In the genomic region with DNA sequence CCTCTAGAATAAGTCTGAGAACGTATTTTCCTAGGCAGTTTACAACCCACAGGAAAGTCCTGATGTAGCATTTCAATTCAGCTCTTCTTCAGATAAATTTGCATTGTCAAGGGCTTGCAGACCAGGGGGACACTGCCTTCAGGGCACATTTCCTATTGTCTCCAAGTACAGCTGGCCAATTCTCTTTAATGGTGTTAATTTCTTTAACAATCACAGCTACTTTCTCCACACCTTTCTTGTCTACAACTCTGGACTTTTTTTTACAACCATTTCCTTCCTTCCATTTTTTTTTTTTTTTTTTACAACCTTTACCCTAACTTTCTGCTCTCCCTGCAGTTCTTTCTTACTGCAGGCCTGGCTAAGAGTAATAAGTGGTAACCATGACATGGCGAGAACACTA, we compare ENCODE assay signal across 20 mouse cellular contexts.
"Had no signal": no experiment of that assay in that cellular context is flagged by ENCODE, and none has a peak within 500 bp of the region (broad histone marks: within the 10 kb centered on the region; RNA-seq: fewer than 3 reads in every experiment).

No protein-coding gene starts in this region.

- DNase-seq: liver, postnatal 0 days; lung, adult 2 months; lung, postnatal 10 days; lung, postnatal 4 days; midbrain, embryonic 14.5 days; retina, postnatal 1 day; right cerebral cortex, adult 18-20 months; right cerebral cortex, postnatal 25 days; right cerebral cortex, postnatal 4 days; spleen, adult 18-20 months; thymus, adult 18-20 months; thymus, postnatal 14 days; thymus, postnatal 36 days had no signal

- H3K9ac ChIP-seq: liver, postnatal 0 days; lung, embryonic 15.5 days; midbrain, embryonic 12.5 days; neural tube, embryonic 13.5 days; neural tube, embryonic 15.5 days had no signal

- H3K9me3 ChIP-seq: lung, embryonic 15.5 days; midbrain, embryonic 10.5 days; midbrain, embryonic 12.5 days; neural tube, embryonic 13.5 days; neural tube, embryonic 15.5 days had no signal

- H3K27ac ChIP-seq: lung, embryonic 15.5 days; midbrain, embryonic 10.5 days; midbrain, embryonic 12.5 days; neural tube, embryonic 13.5 days; neural tube, embryonic 15.5 days had no signal

- H3K4me1 ChIP-seq: lung, embryonic 15.5 days; midbrain, embryonic 10.5 days; midbrain, embryonic 12.5 days; neural tube, embryonic 13.5 days; neural tube, embryonic 15.5 days had no signal

- ATAC-seq: liver, postnatal 0 days; midbrain, embryonic 16.5 days had no signal

- H3K4me2 ChIP-seq: lung, embryonic 15.5 days; midbrain, embryonic 12.5 days; neural tube, embryonic 13.5 days; neural tube, embryonic 15.5 days had no signal

- H3K36me3 ChIP-seq: lung, embryonic 15.5 days; midbrain, embryonic 10.5 days; midbrain, embryonic 12.5 days; neural tube, embryonic 13.5 days; neural tube, embryonic 15.5 days had no signal

- H3K27me3 ChIP-seq: lung, embryonic 15.5 days; midbrain, embryonic 12.5 days; neural tube, embryonic 13.5 days; neural tube, embryonic 15.5 days had no signal

- H3K4me3 ChIP-seq: lung, embryonic 15.5 days; midbrain, embryonic 10.5 days; midbrain, embryonic 12.5 days; myocyte; neural tube, embryonic 13.5 days; neural tube, embryonic 15.5 days had no signal
